Mouse (Mus musculus) mouse embryonic stem cell (cell line): Measurements from ENCODE around the gene C130074G19Rik.

Experiments
- in situ Hi-C, 2 experiments: fragments of 300-500 bp; cut with MboI; formaldehyde crosslinking; loops; 1 replicate in 1 of 2; 3 replicates in 1 of 2; pipeline ENCODE4 v1.14.3; 2019 to 2020; ENCODE audit warnings: low sequenced_read_pairs in 2 of 2, low pct_unique_long_range_greater_than_20kb in 1 of 2, mixed read lengths in 1 of 2; ENCODE audit not compliant: unreplicated experiment in 1 of 2

C130074G19Rik gene

DNA sequence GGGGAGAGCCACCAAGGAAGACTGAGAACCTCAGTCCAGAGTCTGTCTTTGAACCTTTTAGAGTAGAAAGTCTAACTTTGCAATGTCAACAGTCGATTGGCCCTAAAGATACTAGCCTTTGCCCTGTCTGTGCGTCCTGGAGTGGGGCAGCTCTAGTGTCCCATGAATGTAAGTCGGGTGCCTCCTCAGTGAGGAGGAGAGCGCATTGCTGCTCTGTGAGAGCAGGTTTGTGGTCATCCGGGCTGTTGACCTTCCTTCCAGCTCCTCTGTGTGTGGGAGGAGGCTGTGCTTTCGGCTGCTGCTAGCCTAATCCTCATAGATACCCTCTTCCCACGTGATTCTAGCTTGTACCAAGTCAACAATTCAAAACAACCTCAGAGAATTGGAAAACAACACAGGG lies 31.9 kb downstream of the C130074G19Rik start:
- in situ Hi-C loops: no loop called here

DNA sequence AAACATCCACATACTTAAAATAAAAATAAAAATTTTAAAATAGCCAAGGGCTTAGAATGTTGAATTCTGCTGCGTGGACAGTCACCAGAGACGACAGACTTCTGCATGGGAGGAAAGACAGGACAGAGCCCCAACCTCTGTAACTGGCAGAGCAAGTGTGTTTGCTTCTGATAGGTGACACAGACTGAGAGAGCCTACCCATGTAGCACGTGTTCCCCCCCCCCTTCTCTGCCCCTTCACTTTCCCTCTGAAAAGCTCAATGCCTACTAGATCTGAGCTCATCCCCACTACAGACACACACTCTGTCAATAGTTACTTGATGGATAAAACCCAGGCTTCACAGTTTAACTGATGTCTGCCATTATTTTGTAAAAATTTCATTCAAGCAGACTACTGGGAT lies 36.0 kb downstream of the C130074G19Rik start:
- in situ Hi-C loops: no loop called here

DNA sequence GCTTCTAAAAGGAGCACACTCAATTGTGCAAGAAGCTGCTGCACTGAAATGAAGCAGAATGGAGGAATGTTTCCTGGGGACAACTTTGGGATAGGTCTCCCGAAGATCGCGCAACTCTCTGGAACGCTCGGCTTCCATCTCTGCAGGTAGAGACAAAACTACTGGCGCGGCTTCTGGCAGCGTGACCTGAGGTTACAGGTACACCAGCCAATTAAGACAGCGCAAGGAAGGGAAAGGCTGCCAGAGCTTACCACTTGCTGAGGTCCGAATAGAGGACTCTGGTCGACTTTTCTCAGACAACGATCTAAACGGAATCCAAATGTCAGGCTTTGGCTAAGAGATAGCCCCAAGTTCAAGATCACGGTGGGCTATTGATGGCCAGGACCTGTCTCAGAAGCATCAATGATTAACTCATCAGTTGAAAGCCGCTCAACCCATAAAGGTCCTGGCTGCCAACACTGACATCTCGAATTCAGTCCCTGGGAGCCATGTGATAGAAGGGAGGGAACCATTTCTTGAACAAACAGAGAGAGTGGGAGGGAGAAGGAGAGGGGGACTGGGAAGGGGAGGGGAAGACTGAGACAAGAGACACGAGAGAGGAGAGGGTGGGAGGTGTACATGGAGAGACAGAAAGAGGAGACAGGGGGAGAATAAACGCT lies 36.8 kb downstream of the C130074G19Rik start, which contains the start of gene Marc2:
Gene Marc2, minus strand, starts transcription at position 360 of the 659 bp plus-strand sequence.
- in situ Hi-C loops: no loop called here

DNA sequence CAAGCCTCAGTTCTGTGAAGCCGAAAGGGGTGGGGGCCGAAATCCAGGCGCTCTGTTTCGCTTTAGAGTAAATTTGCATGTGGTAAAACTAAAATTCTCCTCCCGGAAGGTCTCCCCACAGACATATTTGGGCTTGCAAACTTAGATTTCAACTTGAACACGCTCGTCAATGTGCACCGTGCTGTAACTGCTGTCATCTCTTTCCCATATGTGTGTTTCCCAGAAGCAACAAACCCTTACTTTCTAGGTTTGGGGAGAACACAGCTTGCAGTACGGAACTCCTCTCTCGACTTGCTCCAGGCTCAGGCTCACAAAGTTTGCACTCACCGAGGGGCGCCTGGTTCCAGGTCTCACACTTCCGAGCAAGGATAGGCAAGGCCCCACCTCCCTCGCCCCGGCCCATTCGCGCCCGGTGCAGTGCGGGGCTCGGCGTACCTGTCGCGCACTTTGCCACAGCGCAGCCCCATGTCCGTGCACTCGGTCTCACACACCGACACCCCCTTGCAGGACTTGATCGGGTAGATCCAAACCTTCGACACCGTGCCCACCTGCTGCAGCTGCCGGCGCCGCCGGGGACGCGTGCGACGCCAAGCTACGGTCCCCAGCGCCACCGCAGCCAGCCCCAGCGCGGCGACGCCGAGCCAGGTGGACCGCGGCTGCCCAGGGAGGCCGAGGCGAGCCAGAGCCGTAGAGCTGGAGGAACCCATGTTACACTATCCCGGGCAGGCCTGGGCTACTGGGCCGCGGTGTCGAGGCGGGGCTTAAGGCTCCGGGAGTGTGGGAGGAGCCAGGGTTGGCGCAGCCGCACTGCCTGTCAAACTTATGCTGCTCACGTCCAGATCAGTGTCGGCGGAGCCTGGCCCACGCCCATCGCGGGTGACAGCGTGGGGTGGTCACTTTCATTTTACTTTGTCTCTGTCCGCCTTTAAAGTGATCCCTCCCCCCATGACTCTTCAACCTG lies 37.6 kb downstream of the C130074G19Rik start:
- in situ Hi-C loops: no loop called here

DNA sequence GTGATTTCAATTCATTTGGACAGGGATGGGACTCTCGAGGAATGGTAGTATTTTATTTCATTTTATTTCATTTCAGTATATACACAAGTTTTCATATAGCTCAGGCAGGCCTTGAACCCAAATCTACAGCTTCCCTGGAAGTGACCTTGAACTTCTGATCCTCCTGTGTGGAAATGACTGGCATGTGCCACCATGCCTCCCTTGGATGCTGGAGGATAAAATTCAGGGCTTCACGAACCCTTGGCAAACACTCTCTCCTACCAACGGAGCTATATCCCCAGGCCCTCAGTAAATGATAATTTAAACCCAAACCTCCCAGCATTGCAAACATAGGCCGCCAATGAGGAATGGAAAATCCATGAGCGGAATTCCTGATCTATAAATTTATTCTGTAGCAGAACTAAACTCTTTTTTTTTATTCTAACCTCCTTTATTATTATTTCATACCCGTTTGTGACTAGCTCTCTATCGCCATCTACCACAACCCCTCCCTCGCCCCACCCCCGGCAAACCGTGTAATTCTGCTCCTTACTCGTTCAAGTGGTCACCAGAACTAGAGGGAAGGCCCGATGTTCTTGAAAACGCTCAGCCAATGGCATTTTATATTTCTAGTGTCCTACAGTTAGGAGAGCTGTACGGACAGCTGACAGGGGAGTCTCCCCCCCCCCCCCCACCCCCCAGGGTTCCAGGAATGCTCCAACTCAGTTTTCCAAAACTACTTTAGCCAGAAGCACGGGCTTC lies 38.5 kb downstream of the C130074G19Rik start:
- in situ Hi-C loops: no loop called here

DNA sequence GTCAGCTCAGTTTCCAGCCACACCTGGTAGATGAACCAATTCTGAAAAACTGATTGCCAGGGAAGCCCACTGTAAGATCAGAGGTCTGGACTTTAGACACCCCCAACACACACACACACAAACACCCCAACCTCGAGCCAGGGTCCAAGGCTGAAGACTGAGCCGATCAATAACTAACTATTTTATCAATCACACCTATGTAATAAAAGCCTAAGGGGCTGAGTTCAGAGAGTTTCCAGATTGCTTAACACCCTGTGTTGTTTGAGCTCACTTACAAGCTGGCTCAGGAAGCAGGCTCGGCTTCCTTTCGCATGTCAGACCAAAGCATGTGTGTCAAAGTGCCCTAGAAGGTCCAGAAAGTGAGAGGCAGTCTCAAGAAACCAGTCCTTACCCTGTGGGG lies 45.4 kb downstream of the C130074G19Rik start:
- in situ Hi-C loops: no loop called here

DNA sequence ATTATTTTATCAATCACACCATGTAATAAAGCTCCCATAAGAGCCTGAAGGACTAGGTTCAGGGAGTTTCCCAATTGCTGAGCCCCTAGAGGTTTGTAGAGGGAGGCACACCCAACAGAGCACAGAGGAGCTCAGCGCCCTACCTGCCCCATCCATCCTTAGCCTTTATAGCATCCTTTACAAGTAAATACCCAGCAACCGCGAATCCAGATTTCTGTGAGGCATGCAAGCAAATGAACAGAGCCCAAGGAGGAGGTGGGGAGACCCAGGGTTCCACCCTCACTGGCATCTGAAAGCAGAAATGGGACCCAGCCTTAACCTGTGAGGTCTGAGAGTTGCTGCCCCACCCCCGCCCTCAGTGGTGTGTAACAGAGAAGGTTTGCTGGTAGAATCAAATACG lies 46.7 kb downstream of the C130074G19Rik start:
- in situ Hi-C loops: no loop called here

DNA sequence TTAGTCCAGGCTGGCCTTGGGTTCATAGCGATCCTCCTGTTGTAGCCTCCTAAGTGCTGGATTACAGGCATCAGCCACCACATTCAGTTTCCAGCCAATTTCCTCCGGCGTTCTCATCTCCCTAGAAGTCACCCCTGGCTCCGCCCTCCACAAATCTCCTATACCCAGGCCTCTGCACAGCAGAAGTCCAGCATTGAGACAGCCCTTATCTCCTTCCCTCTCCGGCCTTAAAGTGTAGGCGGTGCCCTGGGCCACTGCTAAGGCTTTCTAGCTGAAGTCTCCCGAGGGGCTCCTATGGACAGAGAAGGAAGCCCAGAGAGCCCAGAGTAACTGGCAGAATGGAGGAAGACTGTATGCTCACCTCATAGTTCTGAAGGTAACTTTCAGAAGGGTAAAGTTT lies 49.5 kb downstream of the C130074G19Rik start:
- in situ Hi-C loops: no loop called here

DNA sequence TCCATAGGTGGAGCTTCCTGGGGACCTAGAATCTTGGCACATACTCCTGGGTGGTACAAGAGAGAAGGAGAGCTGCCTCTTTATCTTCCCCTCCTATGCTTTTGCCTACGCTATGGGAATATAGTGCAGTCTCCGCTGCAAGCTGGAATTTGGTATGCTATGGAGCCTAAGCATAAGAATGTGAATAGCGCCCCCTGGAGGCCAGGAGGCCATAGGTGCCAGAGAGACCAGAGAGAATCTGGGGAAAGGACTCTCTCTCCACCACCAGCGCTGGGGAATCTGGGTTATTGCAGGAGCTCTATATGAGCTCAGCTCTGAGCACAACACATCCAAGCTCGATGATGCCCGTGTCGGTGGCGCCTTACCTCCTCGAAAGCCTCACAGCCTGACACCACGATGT lies 50.8 kb downstream of the C130074G19Rik start:
- in situ Hi-C loops: no loop called here

DNA sequence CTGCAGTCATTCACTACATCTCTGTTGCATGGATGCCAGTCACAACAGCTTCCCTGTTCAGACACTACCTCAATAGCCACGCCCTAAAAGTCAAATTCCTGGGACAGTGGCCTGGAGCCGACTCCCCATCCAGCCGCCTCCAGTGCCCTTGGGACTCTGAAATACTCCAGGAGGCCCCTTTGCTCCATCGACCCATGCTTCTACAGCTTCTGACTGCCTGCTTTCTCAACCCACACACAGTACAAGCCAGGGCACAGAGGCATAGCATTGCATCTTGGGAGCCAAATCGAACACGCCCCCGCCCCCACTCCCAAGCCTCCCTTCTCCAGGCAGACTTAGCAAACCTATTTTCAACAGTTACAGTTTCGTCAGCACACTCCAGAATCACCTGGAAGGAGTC lies 53.1 kb downstream of the C130074G19Rik start:
- in situ Hi-C loops: no loop called here

DNA sequence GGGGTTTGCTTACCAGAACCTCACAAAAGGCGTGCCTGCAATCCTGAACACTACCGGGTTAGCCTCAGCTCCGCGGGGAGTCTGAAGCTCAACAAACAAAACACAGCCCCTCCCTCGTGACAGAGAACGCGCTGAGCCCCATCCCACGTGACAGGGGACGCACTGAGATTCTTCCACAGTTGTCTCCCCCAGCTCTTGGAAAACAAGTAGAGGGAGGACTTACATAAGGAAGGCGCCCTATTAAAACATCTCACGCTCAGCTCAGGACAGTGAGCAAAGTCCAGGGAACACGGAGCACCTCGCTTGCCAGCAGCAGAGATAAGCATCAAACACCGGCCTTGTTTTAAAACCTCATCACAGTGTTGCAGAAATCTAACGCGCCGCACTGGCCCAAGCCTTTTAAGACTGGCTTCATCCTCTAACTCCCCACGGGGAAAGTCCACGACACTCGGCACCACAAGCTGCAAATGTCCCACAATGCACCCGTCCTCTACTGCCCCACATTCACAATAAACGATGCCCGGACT lies 55.8 kb downstream of the C130074G19Rik start:
- in situ Hi-C loops: no loop called here

DNA sequence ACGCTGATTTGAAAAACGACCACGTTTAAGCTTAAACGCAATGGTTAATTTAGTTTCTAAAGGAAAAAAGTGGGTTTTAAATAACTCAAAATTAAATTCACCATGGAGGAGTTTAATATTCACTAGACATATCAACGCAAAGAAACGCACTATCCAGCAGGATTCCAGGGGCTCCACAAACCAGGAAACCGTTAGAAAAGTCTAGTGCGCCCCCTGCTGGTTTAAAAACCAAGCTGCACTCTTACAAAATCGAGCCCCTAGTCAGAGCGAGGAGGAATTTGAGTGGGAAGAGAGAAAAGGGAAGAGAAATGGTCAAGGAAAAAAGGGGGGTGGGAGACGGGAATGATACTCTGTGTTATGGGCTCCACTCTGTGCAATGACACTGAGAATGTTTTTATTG lies 57.9 kb downstream of the C130074G19Rik start:
- in situ Hi-C loops: no loop called here

DNA sequence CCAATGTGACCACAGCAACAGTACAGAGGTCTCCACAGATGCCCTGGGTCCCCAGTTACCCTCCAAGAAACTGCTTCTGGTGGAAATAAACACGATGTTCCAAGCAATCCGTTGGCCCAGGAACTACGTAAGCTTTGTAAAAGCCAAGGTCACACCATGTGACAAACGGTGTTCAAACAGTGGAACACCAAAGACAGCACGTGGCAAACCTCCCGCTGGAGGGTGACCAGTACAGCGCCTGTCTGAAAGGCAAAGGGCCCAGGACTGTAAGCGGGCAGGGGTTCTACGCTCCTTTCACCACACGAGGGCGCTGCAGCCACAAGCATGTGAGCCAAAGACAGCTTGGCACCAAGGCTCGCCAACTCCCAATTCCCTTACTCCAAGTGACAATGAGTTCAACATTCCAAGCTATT lies 58.6 kb downstream of the C130074G19Rik start:
- in situ Hi-C loops: no loop called here

DNA sequence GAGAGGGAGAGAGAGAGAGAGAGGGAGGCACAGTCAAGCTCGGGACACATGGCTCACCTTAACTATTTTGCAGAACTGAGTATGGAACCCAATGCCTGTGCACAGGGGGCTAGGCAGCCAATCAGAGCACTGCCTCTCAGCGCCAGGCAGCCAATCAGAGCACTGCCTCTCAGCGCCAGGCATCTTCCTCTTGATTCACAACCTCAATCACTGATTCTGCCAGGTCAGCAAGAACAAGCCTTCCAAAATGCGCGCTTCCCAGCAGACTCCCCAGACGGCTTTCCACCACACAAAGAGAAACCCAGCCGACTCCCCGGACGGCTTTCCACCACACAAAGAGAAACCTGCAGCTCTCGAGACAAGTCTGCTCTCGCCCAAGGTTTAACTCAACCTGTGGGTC lies 60.3 kb downstream of the C130074G19Rik start:
- in situ Hi-C loops: no loop called here
